Mouse (Mus musculus) liver, adult 2 months (tissue): ENCODE measurements around the gene Ccdc12.

Experiments
- CTCF ChIP-seq: fragments of 200-500 bp; IDR thresholded peaks from 2 replicates; pipeline ENCODE4 v1.5.1; 2011; ENCODE audit warnings: low read depth, low read length, control low read depth
- POLR2A ChIP-seq: fragments of 200-500 bp; IDR thresholded peaks from 2 replicates; pipeline ENCODE4 v1.6.1; 2011; ENCODE audit warnings: low read length, control low read depth; ENCODE audit not compliant: insufficient read depth; ENCODE audit errors: extremely low read depth

DNA sequence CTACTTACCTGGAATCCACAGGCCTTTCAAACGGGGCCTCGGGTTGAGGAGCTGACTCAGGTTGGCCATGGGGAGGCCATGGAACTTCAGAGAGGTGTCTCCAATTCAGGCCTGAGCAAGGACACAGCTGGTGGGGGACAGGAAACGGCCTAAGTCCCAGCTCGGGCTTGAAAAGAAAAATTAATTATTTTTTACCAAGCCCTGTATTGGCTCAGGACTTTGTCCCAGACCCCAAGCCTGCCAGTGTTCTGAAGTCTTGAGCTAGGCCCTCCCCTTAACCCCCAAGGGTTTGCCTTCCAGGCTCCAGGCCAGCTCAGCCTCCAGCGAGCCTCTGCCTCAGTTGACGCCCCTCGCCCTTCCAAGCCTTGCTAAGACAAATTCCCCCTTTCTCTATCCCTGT is 90.7 kb downstream of the Ccdc12 start, which contains the start of gene Pth1r:
- TF ChIP-seq CTCF (no peak), POLR2A (no peak)
